Comparison of ENCODE assay signal across 8 mouse cellular contexts in genomic region chr4:117156372-117156771, GRCm38 (mm10). TPM values are rescaled to one million over a fixed set of nuclear protein-coding genes. Genes with fewer than 3 reads are reported as not detected.
DNase-seq lines count a peak whose midpoint lies in the region; ATAC-seq and TF ChIP-seq lines count a peak whose summit lies in the region.

No protein-coding gene starts in this region.

- H3K79me2 ChIP-seq in MEL (ENCODE audit: control insufficient read depth, insufficient read depth, low read length, poor library complexity): peaks cover 38% of the 10 kb centered on the region

- no peak for ATAC-seq in heart, embryonic 15.5 days (replicated peaks; ENCODE audit: insufficient number of reproducible peaks, insufficient read depth, low FRiP score, low read depth)
- no peak for ATAC-seq in hindbrain, embryonic 14.5 days (ENCODE audit: low FRiP score)
- peak; percentile 1; the same call in 1 of the 2 replicates for ATAC-seq in midbrain, embryonic 13.5 days

- DNase-seq in heart, postnatal 10 days: no peak
- peak; percentile 41 for DNase-seq in MEL (ENCODE audit: low read depth, low spot score)
- no peak for DNase-seq in hindbrain, embryonic 14.5 days (ENCODE audit: low spot score)
- DNase-seq in thymus, adult 18-20 months: no peak
- no peak for DNase-seq in urinary bladder, postnatal 10 days (ENCODE audit: low spot score)
- no peak for DNase-seq in gastrocnemius, adult 8-10 months (ENCODE audit: low spot score in 2 of 2)

- no peak for TF ChIP-seq RAD21 in MEL (IDR thresholded peaks at IDR 0.05; ENCODE audit: low read depth, low read length)

- TF ChIP-seq CTCF in MEL (IDR thresholded peaks at IDR 0.05 in 2 of 3, conservative IDR thresholded peaks at IDR 0.05 in 1 of 3; ENCODE audit: control insufficient read depth in 1 of 3, insufficient read depth in 1 of 3, low read depth in 2 of 3, low read length in 3 of 3, poor library complexity in 1 of 3, severe bottlenecking in 1 of 3): no peak

- peak overlapping the region; percentile 90 for H3K4me3 ChIP-seq in heart, embryonic 15.5 days
- peak overlapping the region; percentile 63 to 97 for H3K4me3 ChIP-seq in MEL (ENCODE audit: control insufficient read depth in 1 of 2, insufficient read depth in 1 of 2, low read depth in 2 of 2, low read length in 2 of 2)
- H3K4me3 ChIP-seq in hindbrain, embryonic 14.5 days (replicated peaks; ENCODE audit: low read length): peak overlapping the region; percentile 98
- peak overlapping the region; percentile 95 for H3K4me3 ChIP-seq in midbrain, embryonic 13.5 days (replicated peaks)

- WGBS in heart, embryonic 15.5 days: 26% methylated on average over 6 of the region's 6 CpGs
- WGBS in hindbrain, embryonic 14.5 days: 35% methylated on average over 6 of the region's 6 CpGs
- WGBS in midbrain, embryonic 13.5 days: 28% methylated on average over 6 of the region's 6 CpGs

- H3K4me2 ChIP-seq in heart, embryonic 15.5 days: peak overlapping the region; percentile 76
- peak overlapping the region; percentile 94 for H3K4me2 ChIP-seq in hindbrain, embryonic 14.5 days (replicated peaks)
- H3K4me2 ChIP-seq in midbrain, embryonic 13.5 days (replicated peaks): peak overlapping the region; percentile 98

- no peak for TF ChIP-seq POLR2A in MEL (IDR thresholded peaks at IDR 0.05; ENCODE audit: control insufficient read depth in 1 of 2, insufficient read depth in 1 of 2, low read depth in 1 of 2, low read length in 2 of 2, poor library complexity in 1 of 2)

- H3K36me3 ChIP-seq in heart, embryonic 15.5 days: peaks cover 47% of the 10 kb centered on the region
- H3K36me3 ChIP-seq in MEL (ENCODE audit: control insufficient read depth in 1 of 2, insufficient read depth in 2 of 2, low read length in 2 of 2): peaks cover 16 to 19% of the 10 kb centered on the region in 2 experiments
- peaks cover 37% of the 10 kb centered on the region for H3K36me3 ChIP-seq in hindbrain, embryonic 14.5 days (replicated peaks; ENCODE audit: control insufficient read depth, insufficient read depth)
- peaks cover 44% of the 10 kb centered on the region for H3K36me3 ChIP-seq in midbrain, embryonic 13.5 days

- peaks cover 30% of the 10 kb centered on the region for H3K4me1 ChIP-seq in heart, embryonic 15.5 days (replicated peaks)
- peaks cover 0 to 18% of the 10 kb centered on the region in 2 experiments; a peak in 2 of 4 replicates for H3K4me1 ChIP-seq in MEL (ENCODE audit: control insufficient read depth in 1 of 2, insufficient read depth in 2 of 2, low read length in 2 of 2)
- H3K4me1 ChIP-seq in hindbrain, embryonic 14.5 days (replicated peaks; ENCODE audit: control insufficient read depth, insufficient read depth, low read length): peaks cover 9% of the 10 kb centered on the region; the same call in 1 of the 2 replicates
- H3K4me1 ChIP-seq in midbrain, embryonic 13.5 days (replicated peaks): peaks cover 27% of the 10 kb centered on the region

- H3K9me3 ChIP-seq in heart, embryonic 15.5 days (replicated peaks): no peaks in the 10 kb centered on the region
- no peaks in the 10 kb centered on the region for H3K9me3 ChIP-seq in MEL (replicated peaks; ENCODE audit: insufficient read depth, low read length)
- H3K9me3 ChIP-seq in hindbrain, embryonic 14.5 days (ENCODE audit: control insufficient read depth, low read length): no peaks in the 10 kb centered on the region
- H3K9me3 ChIP-seq in midbrain, embryonic 13.5 days: no peaks in the 10 kb centered on the region

- intact Hi-C loops in heart, postnatal 10 days (cut with DNase I): no loop called here

- peak overlapping the region; percentile 87 for H3K27ac ChIP-seq in heart, embryonic 15.5 days
- peak overlapping the region; percentile 33 for H3K27ac ChIP-seq in MEL (ENCODE audit: control insufficient read depth, low read depth, low read length)
- peak overlapping the region; percentile 94 for H3K27ac ChIP-seq in hindbrain, embryonic 14.5 days
- peak overlapping the region; percentile 92 for H3K27ac ChIP-seq in midbrain, embryonic 13.5 days

- H3K9ac ChIP-seq in heart, embryonic 15.5 days: peak overlapping the region; percentile 48
- H3K9ac ChIP-seq in MEL (ENCODE audit: control insufficient read depth, low read depth, low read length, poor library complexity, severe bottlenecking): peak overlapping the region; percentile 61
- H3K9ac ChIP-seq in hindbrain, embryonic 14.5 days: peak overlapping the region; percentile 97
- H3K9ac ChIP-seq in midbrain, embryonic 13.5 days (replicated peaks): no peak overlapping the region

- no peaks in the 10 kb centered on the region for H3K27me3 ChIP-seq in heart, embryonic 15.5 days
- no peaks in the 10 kb centered on the region for H3K27me3 ChIP-seq in MEL (ENCODE audit: control insufficient read depth in 1 of 2, insufficient read depth in 2 of 2, low read length in 2 of 2)
- no peaks in the 10 kb centered on the region for H3K27me3 ChIP-seq in hindbrain, embryonic 14.5 days (ENCODE audit: control insufficient read depth, insufficient read depth, low read length)
- H3K27me3 ChIP-seq in midbrain, embryonic 13.5 days: no peaks in the 10 kb centered on the region

- TF ChIP-seq EP300 in MEL (IDR thresholded peaks at IDR 0.05; ENCODE audit: low read depth in 1 of 2, low read length in 2 of 2): no peak

TF ChIP-seq in MEL, 35 proteins besides CTCF, POLR2A, EP300 and RAD21:
- TF ChIP-seq MYB (IDR thresholded peaks at IDR 0.05; ENCODE audit: low read depth, low read length): no peak
- peak; percentile 5; the same call in 1 of the 2 replicates for TF ChIP-seq ZNF384 (IDR thresholded peaks at IDR 0.05; ENCODE audit: low read depth, low read length)

RNA-seq across cellular contexts. Expression of gene Rps8, which starts 0.3 kb away (rescaled TPM):
- 538 and 545 TPM in 2 replicates for polyA plus RNA-seq in heart, embryonic 15.5 days (2015; fragmentation: Nextera tagmentation; extraction: Ambion mirVana)
- total RNA-seq in heart, postnatal 10 days (2021): 100 to 1,000 TPM; 803 to 807 TPM
- 4,560 and 5,186 TPM in 2 replicates for total RNA-seq in MEL (2012; rRNA removed)
- polyA plus RNA-seq in MEL (2012; ENCODE audit: insufficient read depth in 1 of 2, insufficient read length in 2 of 2, low read depth in 1 of 2, low replicate concordance in 2 of 2, missing spikeins in 1 of 2): 1,000 to 10,000 TPM; 1,132 to 1,156 TPM
- polyA plus RNA-seq in hindbrain, embryonic 14.5 days (2014; fragmentation: Nextera tagmentation; extraction: Ambion mirVana): 549 and 672 TPM in 2 replicates
- 558 and 623 TPM in 2 replicates for polyA plus RNA-seq in midbrain, embryonic 13.5 days (2015; fragmentation: Nextera tagmentation; extraction: Ambion mirVana)
- 100 to 1,000 TPM; 486 to 610 (median 547) TPM for total RNA-seq in gastrocnemius, adult 8-10 months (2022)

RNA-seq across cellular contexts. Expression of gene Plk3, which starts 22.6 kb away (rescaled TPM):
- 1.8 and 2.5 TPM in 2 replicates for polyA plus RNA-seq in heart, embryonic 15.5 days (2015; fragmentation: Nextera tagmentation; extraction: Ambion mirVana)
- 1 to 10 TPM; 3.7 to 4.3 TPM for total RNA-seq in heart, postnatal 10 days (2021)
- total RNA-seq in MEL (2012; rRNA removed): 4.1 and 5.3 TPM in 2 replicates
- polyA plus RNA-seq in MEL (2012; ENCODE audit: insufficient read depth in 1 of 2, insufficient read length in 2 of 2, low read depth in 1 of 2, low replicate concordance in 2 of 2, missing spikeins in 1 of 2): 10 to 100 TPM in 1 of 2 experiments, not detected in 1; 13.8 TPM
- 17.4 and 21.7 TPM in 2 replicates for polyA plus RNA-seq in hindbrain, embryonic 14.5 days (2014; fragmentation: Nextera tagmentation; extraction: Ambion mirVana)
- 18.6 and 19.3 TPM in 2 replicates for polyA plus RNA-seq in midbrain, embryonic 13.5 days (2015; fragmentation: Nextera tagmentation; extraction: Ambion mirVana)
- under 1 TPM; 0.29 to 0.89 (median 0.46) TPM for total RNA-seq in gastrocnemius, adult 8-10 months (2022)

RNA-seq across cellular contexts. Expression of gene Kif2c, which starts 26.1 kb away (rescaled TPM):
- 36.4 and 39.7 TPM in 2 replicates for polyA plus RNA-seq in heart, embryonic 15.5 days (2015; fragmentation: Nextera tagmentation; extraction: Ambion mirVana)
- total RNA-seq in heart, postnatal 10 days (2021): 1 to 10 TPM; 5.2 to 8.0 TPM
- 32.6 and 36.7 TPM in 2 replicates for total RNA-seq in MEL (2012; rRNA removed)
- 10 to 100 TPM in 1 of 2 experiments, not detected in 1; 45.1 TPM for polyA plus RNA-seq in MEL (2012; ENCODE audit: insufficient read depth in 1 of 2, insufficient read length in 2 of 2, low read depth in 1 of 2, low replicate concordance in 2 of 2, missing spikeins in 1 of 2)
- 8.6 and 10.3 TPM in 2 replicates for polyA plus RNA-seq in hindbrain, embryonic 14.5 days (2014; fragmentation: Nextera tagmentation; extraction: Ambion mirVana)
- 29.1 and 29.2 TPM in 2 replicates for polyA plus RNA-seq in midbrain, embryonic 13.5 days (2015; fragmentation: Nextera tagmentation; extraction: Ambion mirVana)
- total RNA-seq in gastrocnemius, adult 8-10 months (2022): not detected

RNA-seq across cellular contexts. Expression of gene Tctex1d4, which starts 29.8 kb away (rescaled TPM):
- polyA plus RNA-seq in heart, embryonic 15.5 days (2015; fragmentation: Nextera tagmentation; extraction: Ambion mirVana): 0.24 TPM in 1 of 2 replicates, not detected in the other
- total RNA-seq in heart, postnatal 10 days (2021): under 1 TPM in 1 of 2 experiments, not detected in 1; 0.31 TPM
- total RNA-seq in MEL (2012; rRNA removed): 0.31 and 0.62 TPM in 2 replicates
- 1 to 10 TPM in 1 of 2 experiments, not detected in 1; 1.3 TPM for polyA plus RNA-seq in MEL (2012; ENCODE audit: insufficient read depth in 1 of 2, insufficient read length in 2 of 2, low read depth in 1 of 2, low replicate concordance in 2 of 2, missing spikeins in 1 of 2)
- polyA plus RNA-seq in hindbrain, embryonic 14.5 days (2014; fragmentation: Nextera tagmentation; extraction: Ambion mirVana): 0.82 and 1.6 TPM in 2 replicates
- polyA plus RNA-seq in midbrain, embryonic 13.5 days (2015; fragmentation: Nextera tagmentation; extraction: Ambion mirVana): not detected in 2 replicates
- not detected for total RNA-seq in gastrocnemius, adult 8-10 months (2022)

RNA-seq across cellular contexts. Expression of gene Btbd19, which starts 30.8 kb away (rescaled TPM):
- polyA plus RNA-seq in heart, embryonic 15.5 days (2015; fragmentation: Nextera tagmentation; extraction: Ambion mirVana): 2.3 and 4.5 TPM in 2 replicates
- 1 to 10 TPM; 5.1 to 6.4 TPM for total RNA-seq in heart, postnatal 10 days (2021)
- total RNA-seq in MEL (2012; rRNA removed): 12.1 and 13.6 TPM in 2 replicates
- polyA plus RNA-seq in MEL (2012; ENCODE audit: insufficient read depth in 1 of 2, insufficient read length in 2 of 2, low read depth in 1 of 2, low replicate concordance in 2 of 2, missing spikeins in 1 of 2): 10 to 100 TPM in 1 of 2 experiments, not detected in 1; 22.6 TPM
- polyA plus RNA-seq in hindbrain, embryonic 14.5 days (2014; fragmentation: Nextera tagmentation; extraction: Ambion mirVana): 3.1 and 3.2 TPM in 2 replicates
- 3.3 and 3.4 TPM in 2 replicates for polyA plus RNA-seq in midbrain, embryonic 13.5 days (2015; fragmentation: Nextera tagmentation; extraction: Ambion mirVana)
- total RNA-seq in gastrocnemius, adult 8-10 months (2022): 1 to 10 TPM; 1.6 to 3.2 (median 1.8) TPM

Comparison
In these comparisons a context has a peak if more than half of its experiments do, and no peak if none do; other contexts are left out.
1. H3K27ac ChIP-seq: peak in every context shown above with its lines; median percentile 94 in hindbrain, embryonic 14.5 days; 92 in midbrain, embryonic 13.5 days; 87 in heart, embryonic 15.5 days; 33 in MEL.